19 mouse cellular contexts compared by ENCODE assay signal in the genomic region with DNA sequence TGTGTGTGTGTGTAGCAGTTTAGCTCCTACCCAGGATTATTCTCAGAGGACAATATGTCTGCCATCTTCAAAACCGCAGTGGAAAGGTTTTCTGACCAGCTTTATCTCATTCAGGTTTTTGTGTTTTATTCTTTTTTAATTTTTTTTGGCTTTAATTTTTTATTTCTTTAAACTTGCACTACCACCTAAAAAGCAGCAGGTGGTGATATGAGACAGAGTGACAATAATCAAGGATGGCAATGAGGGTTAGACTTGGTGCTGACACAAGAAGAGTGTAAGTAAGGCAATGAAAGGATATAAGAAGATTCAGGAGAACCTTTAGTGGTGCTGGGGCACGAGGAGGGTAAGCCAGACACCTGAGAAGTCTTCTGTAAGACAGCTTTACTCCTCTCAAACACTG.
DNase-seq lines count a peak whose midpoint lies in the region; ATAC-seq and TF ChIP-seq lines count a peak whose summit lies in the region.
"Had no signal": no experiment of that assay in that cellular context is flagged by ENCODE, and none has a peak within 500 bp of the region (broad histone marks: within the 10 kb centered on the region; RNA-seq: fewer than 3 reads in every experiment).

No protein-coding gene starts in this region.

- no peaks in the 10 kb centered on the region for H3K4me1 ChIP-seq in heart, adult 2 months (ENCODE audit: control insufficient read depth, insufficient read depth, low read length)
- H3K4me1 ChIP-seq in liver, adult 2 months (ENCODE audit: control insufficient read depth, insufficient read depth, low read length): no peaks in the 10 kb centered on the region
- H3K4me1 ChIP-seq in liver, embryonic 11.5 days (replicated peaks; ENCODE audit: control insufficient read depth, insufficient read depth, low read length): no peaks in the 10 kb centered on the region
- 0 out of 2 replicates have a peak, but pooled peaks cover 2% of the 10 kb centered on the region for H3K4me1 ChIP-seq in E14TG2a.4 (replicated peaks; ENCODE audit: low read depth, low read length)
- H3K4me1 ChIP-seq: liver, embryonic 15.5 days; neural tube, embryonic 13.5 days had no signal

- 65% methylated on average over 2 of the region's 2 CpGs for WGBS in heart, adult 2 months
- 67% methylated on average over 2 of the region's 2 CpGs for WGBS in liver, adult 2 months
- WGBS in liver, embryonic 11.5 days: 72% methylated on average over 2 of the region's 2 CpGs

- H3K4me3 ChIP-seq in heart, adult 2 months: no peak overlapping the region
- no peak overlapping the region for H3K4me3 ChIP-seq in liver, adult 2 months (ENCODE audit: insufficient read depth, low read depth, low read length)
- H3K4me3 ChIP-seq in liver, embryonic 11.5 days (ENCODE audit: low read depth, low read length): no peak overlapping the region
- no peak overlapping the region for H3K4me3 ChIP-seq in E14TG2a.4 (replicated peaks; ENCODE audit: low read length)
- H3K4me3 ChIP-seq: liver, embryonic 15.5 days; neural tube, embryonic 13.5 days had no signal

- intact Hi-C loops in heart, adult 2 months (cut with DNase I): no loop called here

- no peaks in the 10 kb centered on the region for H3K79me2 ChIP-seq in heart, adult 2 months (replicated peaks; ENCODE audit: control insufficient read depth, insufficient read depth, low read length)
- no peaks in the 10 kb centered on the region for H3K79me2 ChIP-seq in liver, adult 2 months (ENCODE audit: control insufficient read depth, insufficient read depth, low read length)

- no peak for DNase-seq in heart, adult 2 months
- no peak for DNase-seq in heart, adult 18-20 months
- no peak for DNase-seq in liver, adult 2 months (ENCODE audit: extremely low read depth, low read depth, low spot score)
- DNase-seq in liver, embryonic 11.5 days (ENCODE audit: low spot score): no peak
- DNase-seq in brain, adult 2 months (ENCODE audit: low read depth, low spot score): peak; percentile 11
- no peak for DNase-seq in cerebellum, adult 11-12 months
- no peak for DNase-seq in T-cell, adult 2 months (ENCODE audit: low spot score)
- DNase-seq: cerebellum, postnatal 10 days; gastrocnemius, postnatal 14 days; heart, postnatal 36 days; kidney, adult 8-10 months; thymus, adult 18-20 months had no signal

- ATAC-seq in liver, embryonic 11.5 days (replicated peaks; ENCODE audit: low FRiP score): no peak
- ATAC-seq: activated CD4-positive, CD25-positive, alpha-beta regulatory T cell, adult 4 months; hindbrain, embryonic 16.5 days had no signal

- H3K4me2 ChIP-seq in liver, embryonic 11.5 days: no peak overlapping the region
- H3K4me2 ChIP-seq: heart, embryonic 11.5 days; liver, embryonic 15.5 days; midbrain, embryonic 11.5 days; neural tube, embryonic 13.5 days had no signal

- H3K9ac ChIP-seq in heart, adult 2 months (ENCODE audit: low read depth, low read length): no peak overlapping the region
- H3K9ac ChIP-seq in liver, adult 2 months (ENCODE audit: low read depth, low read length): no peak overlapping the region
- no peak overlapping the region for H3K9ac ChIP-seq in liver, embryonic 11.5 days (ENCODE audit: low read depth, low read length)
- H3K9ac ChIP-seq: liver, embryonic 15.5 days; neural tube, embryonic 13.5 days had no signal

- no peak for TF ChIP-seq EP300 in heart, adult 2 months (IDR thresholded peaks at IDR 0.05; ENCODE audit: insufficient read depth, low read depth, low read length)

- no peaks in the 10 kb centered on the region for H3K36me3 ChIP-seq in heart, adult 2 months (ENCODE audit: control insufficient read depth, insufficient read depth, low read length)
- H3K36me3 ChIP-seq in liver, adult 2 months (ENCODE audit: control insufficient read depth, insufficient read depth, low read length): no peaks in the 10 kb centered on the region
- no peaks in the 10 kb centered on the region for H3K36me3 ChIP-seq in liver, embryonic 11.5 days (ENCODE audit: control insufficient read depth, insufficient read depth, low read length)
- H3K36me3 ChIP-seq in E14TG2a.4 (ENCODE audit: insufficient read depth, low read length): no peaks in the 10 kb centered on the region
- H3K36me3 ChIP-seq: liver, embryonic 15.5 days; neural tube, embryonic 13.5 days had no signal

- TF ChIP-seq POLR2A in heart, adult 2 months (IDR thresholded peaks at IDR 0.05; ENCODE audit: insufficient read depth, low read depth, low read length): no peak
- TF ChIP-seq POLR2A in liver, adult 2 months (IDR thresholded peaks at IDR 0.05; ENCODE audit: extremely low read depth, insufficient read depth, low read length): no peak

- no peak overlapping the region for H3K27ac ChIP-seq in heart, adult 2 months
- no peak overlapping the region for H3K27ac ChIP-seq in liver, adult 2 months (replicated peaks; ENCODE audit: insufficient read depth, low read depth, low read length)
- no peak overlapping the region for H3K27ac ChIP-seq in liver, embryonic 11.5 days (ENCODE audit: low read depth, low read length)
- H3K27ac ChIP-seq: liver, embryonic 15.5 days; neural tube, embryonic 13.5 days had no signal

- no peaks in the 10 kb centered on the region for H3K9me3 ChIP-seq in liver, embryonic 11.5 days (ENCODE audit: control insufficient read depth, low read length)
- peaks cover 18% of the 10 kb centered on the region for H3K9me3 ChIP-seq in E14TG2a.4 (ENCODE audit: low read length)
- H3K9me3 ChIP-seq: liver, embryonic 15.5 days; neural tube, embryonic 13.5 days had no signal

- peak; percentile 40 for TF ChIP-seq CTCF in heart, adult 2 months (IDR thresholded peaks at IDR 0.05)
- TF ChIP-seq CTCF in liver, adult 2 months (IDR thresholded peaks at IDR 0.05; ENCODE audit: low read depth, low read length): 0 out of 2 replicates have a peak, but pooled peaks have one; percentile 4
- peak; percentile 18; the same call in 1 of the 2 replicates for TF ChIP-seq CTCF in E14TG2a.4 (conservative IDR thresholded peaks at IDR 0.05; ENCODE audit: low read length)

- no peaks in the 10 kb centered on the region for H3K27me3 ChIP-seq in heart, adult 2 months (ENCODE audit: control insufficient read depth, insufficient read depth, low read length)
- no peaks in the 10 kb centered on the region for H3K27me3 ChIP-seq in liver, adult 2 months (ENCODE audit: control insufficient read depth, insufficient read depth, low read length)
- no peaks in the 10 kb centered on the region for H3K27me3 ChIP-seq in liver, embryonic 11.5 days (replicated peaks; ENCODE audit: control insufficient read depth, insufficient read depth, low read length)
- no peaks in the 10 kb centered on the region for H3K27me3 ChIP-seq in E14TG2a.4 (ENCODE audit: insufficient read depth, low read length)
- H3K27me3 ChIP-seq: liver, embryonic 15.5 days; neural tube, embryonic 13.5 days had no signal
